Mouse (Mus musculus) mouse trophoblast stem cell (cell line): ENCODE data around the gene Zfp784.

Experiments used
- in situ Hi-C, 2 experiments: fragments of 300-500 bp; cut with MseI, MboI; formaldehyde crosslinking; loops; 2 replicates in 1 of 2; 3 replicates in 1 of 2; pipeline ENCODE4 v1.15.1; 2025

The Zfp784 gene

DNA sequence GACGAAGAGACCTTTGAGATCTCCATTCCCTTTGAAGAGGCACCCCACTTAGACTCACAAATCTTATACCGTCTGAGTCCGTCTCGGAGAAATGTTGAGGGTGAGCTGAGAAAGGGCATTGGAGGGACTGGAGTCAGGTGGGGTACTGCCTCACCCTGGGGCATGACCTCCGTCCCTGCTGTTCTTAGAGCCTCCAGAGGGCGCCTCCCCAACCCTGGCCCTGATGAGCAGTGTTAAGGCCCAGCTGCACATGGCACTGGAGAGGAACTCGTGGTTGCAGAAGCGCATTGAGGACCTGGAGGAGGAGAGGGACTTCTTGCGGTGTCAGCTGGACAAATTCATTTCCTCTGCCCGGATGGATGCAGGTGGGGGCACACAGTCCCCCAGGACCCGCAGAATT is 19.6 kb upstream of the Zfp784 start:
- in situ Hi-C loops: no loop called here

DNA sequence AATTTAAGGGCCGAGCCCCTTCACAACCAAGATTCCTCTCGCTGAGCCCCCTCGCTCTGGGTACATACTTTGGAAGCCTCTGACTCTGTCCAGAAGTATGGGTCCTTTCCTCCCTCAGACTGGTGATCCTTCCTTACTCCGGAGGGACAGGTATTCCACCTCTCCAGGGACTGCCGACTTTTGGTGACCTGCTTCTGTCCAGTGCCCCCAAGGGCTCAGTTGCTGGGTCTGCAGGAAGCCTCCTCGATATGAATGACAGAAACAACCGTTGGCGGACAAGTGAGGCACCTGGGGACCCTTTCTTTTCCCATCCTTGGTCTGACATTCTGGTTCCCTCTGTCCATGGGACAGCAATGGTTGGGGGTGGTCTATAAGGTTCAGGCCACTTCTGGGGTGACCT is 19.1 kb upstream of the Zfp784 start:
- in situ Hi-C loops: no loop called here

DNA sequence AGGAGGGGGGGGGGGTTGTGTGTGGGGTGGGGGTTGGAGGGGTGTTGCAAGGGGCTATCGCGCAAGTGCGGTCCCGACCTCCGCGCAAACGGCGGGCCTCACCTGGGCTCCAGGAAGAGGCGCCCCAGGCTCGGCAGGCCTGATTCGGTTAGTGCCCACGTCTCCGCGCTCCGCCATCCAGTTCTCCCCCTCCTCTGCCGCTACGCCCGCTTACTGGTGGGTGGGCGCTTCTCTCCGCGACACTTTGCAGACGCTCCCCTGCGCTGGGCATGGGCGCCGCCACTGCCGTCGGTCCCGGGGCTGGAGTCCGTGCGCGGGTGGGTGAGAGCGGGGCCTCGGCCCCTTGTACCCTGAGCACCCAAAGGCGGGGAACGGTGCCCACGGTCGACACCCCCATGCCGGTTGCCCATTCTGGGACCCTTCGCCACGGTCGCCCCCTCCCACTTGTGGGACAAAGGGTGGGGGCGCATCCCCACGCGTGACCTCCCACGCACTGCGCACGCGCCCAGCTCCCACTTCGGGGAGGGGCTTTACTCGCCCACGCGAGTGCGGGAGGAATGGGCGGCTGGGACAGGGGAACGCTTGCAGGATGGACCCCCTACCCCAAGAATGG is 18.5 kb upstream of the Zfp784 start:
- in situ Hi-C loops: no loop called here

GRCm38 (mm10) chr7:5053456-5054179 is 15.4 kb upstream of the Zfp784 start:
- in situ Hi-C loops: no loop called here

- in situ Hi-C loops: no loop called here
These were observed 14.7 kb upstream of the Zfp784 start for GRCm38 (mm10) chr7:5052931-5053343.

DNA sequence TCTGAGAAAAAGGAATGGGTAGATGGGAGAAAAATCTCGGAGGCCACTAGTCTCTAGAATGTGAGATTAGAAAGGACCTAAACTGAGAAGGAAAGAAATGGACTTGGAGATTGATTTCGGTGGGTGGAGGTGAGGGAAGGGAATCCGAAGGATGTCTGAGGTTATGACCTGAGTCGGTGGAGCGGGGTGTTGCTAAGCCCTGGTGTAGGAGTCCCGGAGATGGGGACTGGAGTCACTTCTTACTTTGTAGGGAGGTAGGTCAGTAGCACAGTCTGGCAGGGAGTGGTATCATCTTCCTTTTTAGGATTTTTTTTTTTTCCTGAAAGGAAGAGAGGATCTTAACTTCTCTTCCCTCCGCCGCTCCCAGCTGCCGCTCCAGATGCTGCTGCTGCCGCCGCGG is 14.2 kb upstream of the Zfp784 start:
- in situ Hi-C loops: no loop called here

GRCm38 (mm10) chr7:5051193-5052192 is 13.2 kb upstream of the Zfp784 start, which contains the start of gene Zfp580:
Gene Zfp580 (plus strand): TSS chr7:5051538.
- in situ Hi-C loops: no loop called here

DNA sequence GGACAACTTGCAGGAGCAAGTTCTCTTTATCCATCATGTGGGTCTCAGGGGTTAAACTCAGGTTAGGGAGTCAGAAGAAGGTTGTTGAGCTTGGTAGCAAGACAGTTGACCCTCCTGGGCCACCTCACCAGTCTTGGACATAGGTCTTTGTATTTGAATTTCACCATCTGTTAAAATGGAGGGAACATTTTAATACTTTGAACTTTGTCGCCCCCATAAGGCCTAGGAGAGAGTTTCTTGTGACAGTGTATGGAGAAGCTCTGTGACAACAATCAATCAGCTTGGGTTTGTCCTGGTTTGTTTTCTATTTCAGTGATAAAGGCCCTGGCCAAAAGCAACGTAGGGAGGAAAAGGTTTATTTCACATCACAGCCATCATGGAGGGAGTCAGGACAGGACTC is 9.1 kb upstream of the Zfp784 start:
- in situ Hi-C loops: loop anchor here (5.0 to 10.0 kb wide), 2 partner anchors 103 to 105 kb away; no protein-coding TSS in a partner anchor

- in situ Hi-C loops: loop anchor here (5.0 to 10.0 kb wide), 2 partner anchors 101 to 104 kb away; no protein-coding TSS in a partner anchor
These were observed 7.9 kb upstream of the Zfp784 start for GRCm38 (mm10) chr7:5046112-5046511.

- in situ Hi-C loops: loop anchor here (5.0 to 10.0 kb wide), 2 partner anchors 100 to 103 kb away; no protein-coding TSS in a partner anchor
These were observed 6.7 kb upstream of the Zfp784 start for GRCm38 (mm10) chr7:5044981-5045380.

DNA sequence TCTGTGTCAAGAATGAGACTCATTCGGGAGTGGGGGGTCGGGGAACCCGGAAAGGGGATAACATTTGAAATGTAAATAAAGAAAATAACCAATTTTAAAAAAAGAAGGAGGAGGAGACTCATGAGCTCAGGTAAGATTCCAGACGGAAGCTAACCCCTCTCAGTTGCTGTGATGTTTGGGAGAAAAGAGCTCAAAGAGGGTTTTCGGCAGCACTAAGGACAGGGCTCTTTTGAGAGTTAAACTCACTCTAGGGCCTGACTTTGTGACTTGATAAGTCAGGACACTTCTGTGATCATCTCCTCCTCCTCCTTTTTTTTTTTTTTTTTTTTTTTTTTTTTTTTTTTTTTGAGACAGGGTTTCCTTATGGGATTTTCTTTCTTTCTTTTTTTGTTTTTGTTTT is 694 bp upstream of the Zfp784 start:
- in situ Hi-C loops: no loop called here

DNA sequence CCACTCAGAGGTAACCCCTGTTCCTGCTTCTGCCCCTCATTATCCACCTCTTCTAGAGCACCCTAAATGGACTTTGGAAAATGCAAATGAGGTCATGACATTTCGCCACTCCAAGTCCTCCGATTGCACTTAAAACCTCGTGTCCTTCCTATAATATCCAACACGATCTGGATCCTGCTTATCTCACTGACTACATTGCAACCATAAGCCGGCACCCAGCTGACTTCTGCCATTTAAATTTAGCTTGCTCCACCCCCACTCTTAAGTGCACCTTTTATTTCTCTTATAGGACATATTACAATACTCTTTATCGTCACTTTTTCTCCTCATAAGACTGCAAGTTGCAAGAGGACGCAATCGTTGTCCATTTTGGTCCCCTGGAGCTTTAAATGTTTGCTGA is 779 bp downstream of the Zfp784 start:
- in situ Hi-C loops: no loop called here

- in situ Hi-C loops: no loop called here
These were observed 1.2 kb downstream of the Zfp784 start for GRCm38 (mm10) chr7:5037026-5037425.

DNA sequence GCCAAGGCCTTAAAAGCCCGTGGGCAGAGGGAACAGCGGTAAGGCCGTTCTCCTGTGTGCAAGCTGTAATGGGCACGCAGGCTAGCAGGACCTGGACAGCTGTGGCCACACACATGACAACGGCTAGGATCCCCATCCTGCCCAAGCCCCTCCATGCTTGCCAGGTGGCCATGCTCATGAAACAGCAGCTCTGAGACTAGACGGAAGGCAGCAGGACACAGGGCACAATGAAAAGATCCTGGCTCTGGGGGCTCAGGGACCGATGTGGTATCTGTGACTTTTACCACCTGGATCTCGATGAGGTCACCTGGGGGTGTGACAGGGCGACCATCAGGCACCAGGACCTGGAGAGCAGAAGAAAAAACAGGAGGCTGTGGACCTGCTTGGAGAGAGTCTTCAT is 2.1 kb downstream of the Zfp784 start:
- in situ Hi-C loops: no loop called here

DNA sequence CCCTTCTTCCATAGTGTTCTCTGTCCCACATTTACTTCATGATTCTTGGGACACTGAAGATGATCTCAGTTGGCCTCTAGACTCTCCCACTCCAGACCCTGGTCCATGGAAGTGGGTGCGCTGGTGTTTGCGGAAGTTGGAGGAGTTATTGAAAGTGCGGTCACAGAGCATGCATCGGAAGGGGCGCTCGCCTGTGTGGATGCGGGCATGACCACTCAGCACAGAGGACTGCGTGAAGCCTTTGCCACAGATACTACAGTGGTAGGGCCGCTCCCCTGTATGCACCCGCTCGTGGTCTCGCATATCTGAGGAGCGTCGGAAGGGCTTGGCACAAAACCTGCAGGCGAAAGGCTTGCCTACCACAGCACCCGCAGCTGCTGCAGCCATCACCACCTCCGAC is 2.6 kb downstream of the Zfp784 start:
- in situ Hi-C loops: no loop called here

GRCm38 (mm10) chr7:5033818-5034217 is 4.4 kb downstream of the Zfp784 start, which contains the start of gene 4632433K11Rik:
Gene 4632433K11Rik (plus strand): TSS chr7:5034118.
- in situ Hi-C loops: no loop called here

DNA sequence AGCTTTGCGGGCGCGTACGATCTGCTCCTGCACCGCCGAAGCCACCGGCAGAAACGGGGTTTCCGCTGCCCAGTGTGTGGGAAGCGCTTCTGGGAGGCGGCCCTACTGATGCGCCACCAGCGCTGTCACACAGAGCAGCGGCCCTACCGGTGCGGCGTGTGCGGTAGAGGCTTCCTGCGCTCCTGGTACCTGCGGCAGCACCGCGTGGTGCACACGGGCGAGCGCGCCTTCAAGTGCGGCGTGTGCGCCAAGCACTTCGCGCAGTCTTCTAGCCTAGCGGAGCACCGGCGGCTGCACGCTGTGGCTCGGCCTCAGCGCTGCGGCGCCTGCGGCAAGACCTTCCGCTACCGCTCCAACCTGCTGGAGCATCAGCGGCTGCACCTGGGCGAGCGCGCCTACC is 6.8 kb downstream of the Zfp784 start:
- in situ Hi-C loops: no loop called here

GRCm38 (mm10) chr7:5030554-5031275 is 7.5 kb downstream of the Zfp784 start:
- in situ Hi-C loops: no loop called here

DNA sequence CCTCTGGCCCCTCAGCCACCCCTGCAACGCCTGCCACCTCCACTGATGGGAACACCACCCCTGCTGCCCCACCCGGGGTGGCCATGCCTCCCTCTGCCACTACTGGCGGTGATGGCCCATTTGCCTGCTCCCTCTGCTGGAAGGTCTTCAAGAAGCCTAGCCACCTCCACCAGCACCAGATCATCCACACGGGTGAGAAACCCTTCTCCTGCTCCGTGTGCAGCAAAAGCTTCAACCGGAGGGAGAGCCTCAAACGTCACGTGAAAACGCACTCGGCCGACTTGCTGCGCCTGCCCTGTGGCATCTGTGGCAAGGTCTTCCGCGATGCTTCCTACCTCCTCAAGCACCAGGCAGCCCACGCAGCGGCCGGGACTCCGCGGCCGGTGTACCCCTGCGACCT is 8.3 kb downstream of the Zfp784 start:
- in situ Hi-C loops: no loop called here

DNA sequence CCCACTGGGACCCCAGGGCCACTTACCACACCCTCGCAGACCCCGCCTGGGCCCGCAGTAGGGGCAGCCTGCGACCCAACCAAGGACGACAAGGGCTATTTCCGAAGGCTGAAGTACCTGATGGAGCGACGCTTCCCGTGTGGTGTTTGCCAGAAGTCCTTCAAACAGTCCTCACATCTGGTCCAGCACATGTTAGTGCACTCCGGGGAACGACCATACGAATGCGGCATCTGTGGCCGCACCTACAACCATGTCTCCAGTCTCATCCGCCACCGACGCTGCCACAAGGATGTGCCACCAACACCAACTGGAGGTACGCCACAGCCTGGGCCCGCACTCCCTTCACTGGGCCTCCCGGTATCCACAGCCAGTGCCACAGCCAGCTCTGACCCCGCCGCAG is 8.7 kb downstream of the Zfp784 start:
- in situ Hi-C loops: no loop called here

GRCm38 (mm10) chr7:5021197-5021596 is 17.0 kb downstream of the Zfp784 start:
- in situ Hi-C loops: no loop called here
